Mouse (Mus musculus) ES-E14 (cell line): ENCODE measurements around the gene Spg11.

Experiments used
- CHD2 ChIP-seq: IDR thresholded peaks from 2 replicates; pipeline ENCODE4 v1.6.1; 2014; ENCODE audit warnings: mild to moderate bottlenecking, low read depth, low read length, inconsistent platforms
- HCFC1 ChIP-seq: IDR thresholded peaks from 2 replicates; pipeline ENCODE4 v1.6.1; 2012; ENCODE audit warnings: low read length, inconsistent platforms, borderline replicate concordance; ENCODE audit not compliant: insufficient read depth
- ZC3H11A ChIP-seq: IDR thresholded peaks from 2 replicates; pipeline ENCODE4 v1.6.1; 2012; ENCODE audit warnings: low read depth, mild to moderate bottlenecking, inconsistent platforms, low read length, borderline replicate concordance
- ZNF384 ChIP-seq: IDR thresholded peaks from 2 replicates; pipeline ENCODE4 v1.6.1; 2012; ENCODE audit warnings: low read depth, low read length, inconsistent platforms

GRCm38 (mm10) chr2:122093844-122094243 lies 24.3 kb downstream of the Spg11 start:
- TF ChIP-seq ZC3H11A (no peak), ZNF384 (no peak), HCFC1 (no peak), CHD2 (no peak)
